Comparison of ENCODE assay signal across 13 mouse cellular contexts in the genomic region with DNA sequence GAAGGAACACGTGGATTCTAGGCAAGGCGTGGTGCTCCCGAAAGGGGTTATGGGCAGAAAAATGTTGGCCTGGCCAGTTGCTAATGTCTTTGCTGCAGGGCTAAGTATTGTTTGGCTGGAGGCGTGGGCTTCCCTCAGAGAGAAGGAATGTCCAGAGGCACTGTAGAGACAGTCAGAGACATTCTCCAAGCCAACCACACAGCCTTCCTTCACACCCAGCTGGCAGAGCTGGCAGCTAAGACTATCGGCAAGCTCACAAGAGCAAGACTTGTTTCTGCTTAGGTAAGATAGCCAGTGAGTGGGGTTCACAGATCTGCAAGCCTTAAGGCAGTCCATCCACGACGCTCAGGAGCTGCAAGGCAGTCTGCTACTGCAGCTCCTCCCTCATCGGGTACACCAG. TPM values are rescaled to one million over a fixed set of nuclear protein-coding genes. Genes with fewer than 3 reads are reported as not detected.
A peak's percentile ranks its signal among the peaks of the same experiment; 100 is the strongest.
DNase-seq lines count a peak whose midpoint lies in the region; ATAC-seq and TF ChIP-seq lines count a peak whose summit lies in the region.
"Had no signal": no experiment of that assay in that cellular context is flagged by ENCODE, and none has a peak within 500 bp of the region (broad histone marks: within the 10 kb centered on the region; RNA-seq: fewer than 3 reads in every experiment).

No protein-coding gene starts in this region.

- no peak overlapping the region for H3K4me2 ChIP-seq in lung, postnatal 0 days (replicated peaks; ENCODE audit: low read depth, low read length)
- no peak overlapping the region for H3K4me2 ChIP-seq in heart, embryonic 15.5 days
- no peak overlapping the region for H3K4me2 ChIP-seq in midbrain, embryonic 14.5 days (ENCODE audit: low read length)

- peak; percentile 5 for ATAC-seq in lung, postnatal 0 days
- ATAC-seq in heart, embryonic 15.5 days (replicated peaks; ENCODE audit: insufficient number of reproducible peaks, insufficient read depth, low FRiP score, low read depth), result no peak
- peak; percentile 88 for ATAC-seq in megakaryocyte-erythroid progenitor cell, adult 5-6 weeks (replicated peaks; ENCODE audit: low FRiP score, low TSS enrichment, poor library complexity, severe bottlenecking)
- no peak for ATAC-seq in midbrain, embryonic 14.5 days (ENCODE audit: low FRiP score, low TSS enrichment)
- ATAC-seq: forebrain, embryonic 16.5 days; hindbrain, postnatal 0 days; midbrain, embryonic 16.5 days had no signal

- TF ChIP-seq EP300 in lung, postnatal 0 days (IDR thresholded peaks at IDR 0.05), result no peak

- no peak overlapping the region for H3K4me3 ChIP-seq in gastrocnemius, adult 2 months
- no peak overlapping the region for H3K4me3 ChIP-seq in lung, postnatal 0 days (ENCODE audit: low read depth, low read length)
- H3K4me3 ChIP-seq in heart, embryonic 15.5 days, result no peak overlapping the region
- no peak overlapping the region for H3K4me3 ChIP-seq in midbrain, embryonic 14.5 days (replicated peaks; ENCODE audit: low read depth, low read length)

- H3K36me3 ChIP-seq in lung, postnatal 0 days (ENCODE audit: insufficient read depth, low read length), result no peaks in the 10 kb centered on the region
- no peaks in the 10 kb centered on the region; the same call in 1 of the 2 replicates for H3K36me3 ChIP-seq in heart, embryonic 15.5 days
- H3K36me3 ChIP-seq in midbrain, embryonic 14.5 days (ENCODE audit: control insufficient read depth, insufficient read depth, low read length), result peaks cover 23% of the 10 kb centered on the region; the same call in 1 of the 2 replicates

- no peaks in the 10 kb centered on the region for H3K27me3 ChIP-seq in lung, postnatal 0 days (replicated peaks; ENCODE audit: insufficient read depth, low read length)
- H3K27me3 ChIP-seq in heart, embryonic 15.5 days, result no peaks in the 10 kb centered on the region
- H3K27me3 ChIP-seq in midbrain, embryonic 14.5 days (ENCODE audit: control insufficient read depth, insufficient read depth, low read length), result no peaks in the 10 kb centered on the region

- no peaks in the 10 kb centered on the region for H3K9me3 ChIP-seq in lung, postnatal 0 days (ENCODE audit: low read length)
- no peaks in the 10 kb centered on the region for H3K9me3 ChIP-seq in heart, embryonic 15.5 days (replicated peaks)
- H3K9me3 ChIP-seq in midbrain, embryonic 14.5 days (ENCODE audit: control insufficient read depth, low read length), result no peaks in the 10 kb centered on the region

- H3K27ac ChIP-seq in gastrocnemius, adult 2 months, result peak overlapping the region; percentile 68
- H3K27ac ChIP-seq in lung, postnatal 0 days (ENCODE audit: low read length), result peak overlapping the region; percentile 88
- H3K27ac ChIP-seq in heart, embryonic 15.5 days, result 0 out of 2 replicates have a peak overlapping the region, but pooled peaks have one; percentile 24
- H3K27ac ChIP-seq in midbrain, embryonic 14.5 days (replicated peaks; ENCODE audit: low read depth, low read length), result no peak overlapping the region
- H3K27ac ChIP-seq: hindbrain, postnatal 0 days; kidney, postnatal 0 days had no signal

- intact Hi-C loops in gastrocnemius, adult 2 months (cut with DNase I), result no loop called here

- no peak overlapping the region for H3K9ac ChIP-seq in lung, postnatal 0 days (replicated peaks; ENCODE audit: low read depth)
- H3K9ac ChIP-seq in heart, embryonic 15.5 days, result no peak overlapping the region
- H3K9ac ChIP-seq in midbrain, embryonic 14.5 days (replicated peaks; ENCODE audit: low read length), result no peak overlapping the region

- TF ChIP-seq CTCF in gastrocnemius, adult 2 months (IDR thresholded peaks at IDR 0.05), result no peak
- TF ChIP-seq CTCF in lung, postnatal 0 days (IDR thresholded peaks at IDR 0.05), result no peak

- peaks cover 42% of the 10 kb centered on the region for H3K4me1 ChIP-seq in lung, postnatal 0 days (ENCODE audit: insufficient read depth, low read depth, low read length)
- peaks cover 58% of the 10 kb centered on the region for H3K4me1 ChIP-seq in heart, embryonic 15.5 days (replicated peaks)
- peaks cover 26% of the 10 kb centered on the region for H3K4me1 ChIP-seq in midbrain, embryonic 14.5 days (ENCODE audit: control insufficient read depth, insufficient read depth, low read length)

- DNase-seq in gastrocnemius, adult 2 months, result peak; percentile 42
- DNase-seq in gastrocnemius, postnatal 10 days, result no peak
- peak; percentile 53 for DNase-seq in lung, postnatal 0 days (ENCODE audit: low spot score)
- no peak for DNase-seq in lung, postnatal 25 days (ENCODE audit: low spot score)
- no peak for DNase-seq in layer of hippocampus, adult 18-20 months (ENCODE audit: low spot score in 2 of 2)
- DNase-seq in midbrain, embryonic 14.5 days, result no peak
- DNase-seq: adrenal gland, postnatal 36 days had no signal

- 61% methylated on average over 8 of the region's 8 CpGs for WGBS in lung, postnatal 0 days
- WGBS in heart, embryonic 15.5 days, result 64% methylated on average over 8 of the region's 8 CpGs
- 85% methylated on average over 8 of the region's 8 CpGs for WGBS in midbrain, embryonic 14.5 days

RNA-seq across cellular contexts. Expression of gene Ssh1, which starts 16.4 kb away (rescaled TPM):
- 1 to 10 TPM; 6.1 to 7.2 TPM for total RNA-seq in gastrocnemius, adult 2 months (2021)
- total RNA-seq in gastrocnemius, postnatal 10 days (2021), result 10 to 100 TPM; 11.1 to 11.2 TPM
- polyA plus RNA-seq in lung, postnatal 0 days (2015; fragmentation: Nextera tagmentation; extraction: Ambion mirVana), result 13.2 and 14.3 TPM in 2 replicates
- 9.0 and 11.7 TPM in 2 replicates for polyA plus RNA-seq in heart, embryonic 15.5 days (2015; fragmentation: Nextera tagmentation; extraction: Ambion mirVana)
- total RNA-seq in megakaryocyte-erythroid progenitor cell, adult 5-6 weeks (2014; fragmentation: Nextera tagmentation), result 12.5 and 20.6 TPM in 2 replicates
- 3.7 and 5.1 TPM in 2 replicates for total RNA-seq in megakaryocyte-erythroid progenitor cell, adult 5-6 weeks (2017)
- total RNA-seq in layer of hippocampus, adult 18-20 months (2021), result 10 to 100 TPM; 27.5 to 29.2 TPM
- polyA plus RNA-seq in midbrain, embryonic 14.5 days (2014; fragmentation: Nextera tagmentation; extraction: Ambion mirVana), result 15.5 and 22.4 TPM in 2 replicates

RNA-seq across cellular contexts. Expression of gene Dao, which starts 26.2 kb away (rescaled TPM):
- not detected for total RNA-seq in gastrocnemius, adult 2 months (2021)
- total RNA-seq in gastrocnemius, postnatal 10 days (2021), result not detected
- polyA plus RNA-seq in lung, postnatal 0 days (2015; fragmentation: Nextera tagmentation; extraction: Ambion mirVana), result not detected in 2 replicates
- polyA plus RNA-seq in heart, embryonic 15.5 days (2015; fragmentation: Nextera tagmentation; extraction: Ambion mirVana), result not detected in 2 replicates
- not detected in 2 replicates for total RNA-seq in megakaryocyte-erythroid progenitor cell, adult 5-6 weeks (2014; fragmentation: Nextera tagmentation)
- total RNA-seq in megakaryocyte-erythroid progenitor cell, adult 5-6 weeks (2017), result not detected in 2 replicates
- total RNA-seq in layer of hippocampus, adult 18-20 months (2021), result not detected
- polyA plus RNA-seq in midbrain, embryonic 14.5 days (2014; fragmentation: Nextera tagmentation; extraction: Ambion mirVana), result not detected in 2 replicates
- total RNA-seq: adrenal gland, postnatal 36 days had no signal
- polyA plus RNA-seq: forebrain, embryonic 16.5 days; midbrain, embryonic 16.5 days had no signal

Comparison
In these comparisons a context has a peak if more than half of its experiments do, and no peak if none do; other contexts are left out.
1. DNase-seq: peak in gastrocnemius, adult 2 months (single experiment) and lung, postnatal 0 days (single experiment); none in gastrocnemius, postnatal 10 days (single experiment), lung, postnatal 25 days (single experiment), layer of hippocampus, adult 18-20 months (0 of 2) and midbrain, embryonic 14.5 days (single experiment).
2. ATAC-seq: peak in lung, postnatal 0 days (single experiment) and megakaryocyte-erythroid progenitor cell, adult 5-6 weeks (single experiment); none in heart, embryonic 15.5 days (single experiment) and midbrain, embryonic 14.5 days (single experiment).